Mouse (Mus musculus) megakaryocyte, adult 5-6 weeks (primary cell): ENCODE results near the gene Fgr. TPM values are rescaled to one million over a fixed set of nuclear protein-coding genes. Genes with fewer than 3 reads are reported as not detected.
"Not testable (repeated sequence)": the region's sequence is repeated elsewhere in the genome, so short reads cannot be mapped to it uniquely, and the experiment has no call there.

Source experiments
- ATAC-seq: 2 replicates; pipeline ENCODE4 v1.8.0; 2016; ENCODE audit warnings: mild to moderate bottlenecking, inconsistent platforms; ENCODE audit not compliant: poor library complexity, severe bottlenecking
- total RNA-seq, 2 experiments: library from RNA; stranded (forward) in 1 of 2; stranded (reverse) in 1 of 2; fragments of 153-499, 151-499 nt in 1 of 2; fragments of 221-1000, 200-1000 nt in 1 of 2; gene quantifications; 2 replicates each; pipeline versions ENCODE4 v1.2.3 to v1.2.4; 2015 to 2017

The Fgr gene
- total RNA-seq (2015) (108 and 116 TPM in 2 replicates), total RNA-seq (2017) (111 and 112 TPM in 2 replicates)

- ATAC-seq, result peak; percentile 72
Measured at GRCm38 (mm10) chr4:132973814-132974398, at the start of gene Fgr. TSS of gene Fgr (plus strand) at chr4:132974095.

GRCm38 (mm10) chr4:132926520-132926919 is 47.4 kb upstream of the Fgr start:
- ATAC-seq, result not testable (repeated sequence)

- peak; percentile 77 for ATAC-seq
Measured at GRCm38 (mm10) chr4:132930784-132931183, 43.1 kb upstream of the Fgr start.

GRCm38 (mm10) chr4:132932752-132933404 is 41.0 kb upstream of the Fgr start:
- no peak for ATAC-seq

GRCm38 (mm10) chr4:132934639-132935038 is 39.3 kb upstream of the Fgr start:
- ATAC-seq, result no peak

GRCm38 (mm10) chr4:132938181-132938941 is 35.5 kb upstream of the Fgr start:
- no peak for ATAC-seq

- peak; percentile 83 for ATAC-seq
Measured at GRCm38 (mm10) chr4:132939421-132940127, 34.3 kb upstream of the Fgr start.

GRCm38 (mm10) chr4:132941012-132941729 is 32.7 kb upstream of the Fgr start:
- ATAC-seq, result no peak

GRCm38 (mm10) chr4:132943088-132943487 is 30.8 kb upstream of the Fgr start:
- ATAC-seq, result no peak

GRCm38 (mm10) chr4:132944106-132944505 is 29.8 kb upstream of the Fgr start:
- no peak for ATAC-seq

- ATAC-seq, result no peak
Measured at GRCm38 (mm10) chr4:132944776-132945175, 29.1 kb upstream of the Fgr start.

- ATAC-seq, result peak; percentile 88
Measured at GRCm38 (mm10) chr4:132945261-132946046, 28.4 kb upstream of the Fgr start.

GRCm38 (mm10) chr4:132946047-132947001 is 27.6 kb upstream of the Fgr start:
- peak; percentile 58 for ATAC-seq

- no peak for ATAC-seq
Measured at GRCm38 (mm10) chr4:132949882-132950532, 23.9 kb upstream of the Fgr start.

GRCm38 (mm10) chr4:132950999-132951398 is 22.9 kb upstream of the Fgr start:
- ATAC-seq, result peak; percentile 68

GRCm38 (mm10) chr4:132954530-132955394 is 19.1 kb upstream of the Fgr start:
- ATAC-seq, result no peak

- ATAC-seq, result no peak
Measured at GRCm38 (mm10) chr4:132955395-132955791, 18.5 kb upstream of the Fgr start.
